Mouse (Mus musculus) megakaryocyte, adult 5-6 weeks (primary cell): ENCODE data around the gene Prkcg. TPM values are rescaled to one million over a fixed set of nuclear protein-coding genes. Genes with fewer than 3 reads are reported as not detected.
"Not testable (repeated sequence)": the region's sequence is repeated elsewhere in the genome, so short reads cannot be mapped to it uniquely, and the experiment has no call there.

Experiments
- ATAC-seq: 2 replicates; pipeline ENCODE4 v1.8.0; 2016; ENCODE audit warnings: mild to moderate bottlenecking, inconsistent platforms; ENCODE audit not compliant: poor library complexity, severe bottlenecking
- total RNA-seq, 2 experiments: library from RNA; stranded (forward) in 1 of 2; stranded (reverse) in 1 of 2; fragments of 153-499, 151-499 nt in 1 of 2; fragments of 221-1000, 200-1000 nt in 1 of 2; gene quantifications; 2 replicates each; pipeline versions ENCODE4 v1.2.3 to v1.2.4; 2015 to 2017

The Prkcg gene
- total RNA-seq, 2 experiments from 2014 or later = 0.92 to 1.6 TPM

DNA sequence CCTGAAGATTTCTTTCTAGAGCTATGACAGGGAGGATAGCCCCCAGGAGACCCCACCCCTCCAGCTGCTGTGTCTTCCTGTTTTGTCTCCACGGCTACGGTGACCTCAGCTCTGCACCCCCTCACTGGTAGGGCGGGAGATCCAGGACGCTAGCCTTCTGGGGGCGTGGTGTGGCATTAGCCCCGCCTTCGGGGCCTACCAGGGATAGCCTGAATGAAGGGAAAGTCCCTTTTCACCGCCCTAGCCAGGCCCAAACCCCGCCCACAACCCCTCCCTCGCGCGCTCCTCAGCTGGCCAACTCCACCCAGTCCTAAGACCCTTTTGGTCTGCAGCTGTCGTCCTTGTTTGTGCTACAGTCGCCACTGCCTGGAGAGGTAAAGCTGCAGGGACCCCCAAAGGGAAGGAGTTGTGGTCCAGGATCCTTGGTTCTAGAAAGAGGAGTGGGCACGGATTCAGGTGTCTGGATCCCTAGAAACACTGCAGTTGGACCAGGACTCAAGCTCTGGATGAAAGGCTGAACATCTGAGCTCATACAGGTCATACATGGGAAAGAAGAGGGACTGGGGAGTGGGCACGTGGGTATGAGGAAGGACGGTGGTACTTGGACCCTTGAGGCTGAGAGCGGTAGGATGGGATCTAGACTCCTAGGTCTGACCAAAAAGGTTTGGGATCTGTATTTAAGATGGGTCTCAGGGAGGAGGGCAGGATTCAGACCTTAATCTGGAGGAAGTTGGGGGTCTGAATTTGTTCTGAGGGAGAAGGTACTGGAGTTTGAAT, 1.5 kb downstream of the Prkcg start:
- ATAC-seq = peak; percentile 76

DNA sequence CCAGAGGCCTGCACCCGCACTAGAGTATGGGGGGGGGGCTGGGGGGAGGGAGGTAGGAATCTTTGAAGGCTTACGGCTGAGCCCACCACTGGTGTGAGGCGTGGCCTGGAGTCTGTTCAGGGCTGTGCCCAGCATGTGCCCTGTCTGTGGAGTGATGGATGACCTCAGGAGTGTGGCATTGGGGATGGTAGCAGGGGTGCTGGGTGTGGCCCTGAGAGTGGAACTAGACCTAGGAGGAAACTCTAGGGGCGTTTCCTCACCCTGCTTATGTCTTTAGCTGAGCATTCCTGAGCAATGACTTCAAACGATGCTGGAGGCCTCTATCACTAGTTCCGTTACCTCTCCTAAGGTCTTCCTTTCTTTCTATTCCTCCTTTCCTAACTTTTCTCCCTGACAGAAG, 2.2 kb downstream of the Prkcg start:
- peak; percentile 34 for ATAC-seq

DNA sequence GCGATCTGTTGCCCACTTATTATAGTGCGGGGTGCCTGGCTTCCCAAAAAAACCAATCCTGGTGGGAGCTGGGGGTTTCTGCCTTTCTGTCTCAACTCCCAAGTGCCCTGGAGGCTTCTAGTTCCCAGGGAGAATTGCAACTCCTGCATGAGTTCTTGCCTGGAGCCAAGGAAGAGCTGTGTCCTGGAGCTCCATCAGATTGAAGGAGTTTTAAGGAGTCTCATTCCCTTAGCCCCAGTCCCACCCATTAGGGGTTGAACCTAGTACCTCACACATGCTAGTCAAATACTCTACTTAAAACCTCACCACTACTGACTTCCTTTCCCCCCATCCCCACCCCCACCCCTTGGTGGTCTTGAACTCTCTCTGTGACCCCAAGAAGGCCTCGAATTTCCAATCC, 2.8 kb downstream of the Prkcg start:
- ATAC-seq = no peak

GRCm38 (mm10) chr7:3292271-3292670, 3.3 kb downstream of the Prkcg start:
- ATAC-seq = not testable (repeated sequence)

DNA sequence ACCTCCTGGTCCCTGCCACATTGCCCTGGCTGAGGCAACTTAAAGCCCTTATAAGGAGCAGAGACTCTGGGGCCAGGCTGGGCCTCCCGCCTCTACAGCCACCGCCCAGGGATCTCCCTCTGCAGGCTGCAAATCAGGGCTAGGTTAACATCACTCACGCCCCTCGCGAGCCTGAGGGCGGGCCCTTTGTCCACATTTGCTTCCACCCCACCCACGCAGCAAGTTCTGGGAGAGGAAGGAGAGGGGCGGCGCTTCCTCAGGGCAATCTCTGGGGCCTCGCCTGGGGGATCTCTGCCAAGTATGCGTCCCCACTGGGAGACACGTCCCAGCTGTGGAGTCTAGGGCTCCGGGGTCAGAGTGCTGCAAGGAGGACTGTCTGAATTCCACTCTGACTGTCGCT, 3.8 kb downstream of the Prkcg start:
- peak; percentile 58 for ATAC-seq

GRCm38 (mm10) chr7:3294794-3295193, 5.8 kb downstream of the Prkcg start:
- no peak for ATAC-seq

- peak; percentile 77 for ATAC-seq
Measured at GRCm38 (mm10) chr7:3295321-3296110, 6.5 kb downstream of the Prkcg start.

DNA sequence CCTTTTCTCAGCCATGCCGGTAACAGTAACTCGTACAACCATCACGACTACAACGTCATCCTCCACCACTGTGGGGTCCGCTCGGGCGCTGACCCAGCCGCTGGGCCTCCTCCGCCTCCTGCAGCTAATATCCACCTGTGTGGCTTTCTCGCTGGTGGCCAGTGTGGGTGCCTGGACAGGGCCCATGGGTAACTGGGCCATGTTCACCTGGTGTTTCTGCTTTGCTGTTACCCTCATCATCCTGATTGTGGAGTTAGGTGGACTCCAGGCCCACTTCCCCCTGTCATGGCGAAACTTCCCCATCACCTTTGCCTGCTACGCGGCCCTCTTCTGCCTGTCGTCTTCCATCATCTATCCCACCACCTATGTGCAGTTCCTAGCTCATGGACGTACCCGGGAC, 7.7 kb downstream of the Prkcg start:
- no peak for ATAC-seq

DNA sequence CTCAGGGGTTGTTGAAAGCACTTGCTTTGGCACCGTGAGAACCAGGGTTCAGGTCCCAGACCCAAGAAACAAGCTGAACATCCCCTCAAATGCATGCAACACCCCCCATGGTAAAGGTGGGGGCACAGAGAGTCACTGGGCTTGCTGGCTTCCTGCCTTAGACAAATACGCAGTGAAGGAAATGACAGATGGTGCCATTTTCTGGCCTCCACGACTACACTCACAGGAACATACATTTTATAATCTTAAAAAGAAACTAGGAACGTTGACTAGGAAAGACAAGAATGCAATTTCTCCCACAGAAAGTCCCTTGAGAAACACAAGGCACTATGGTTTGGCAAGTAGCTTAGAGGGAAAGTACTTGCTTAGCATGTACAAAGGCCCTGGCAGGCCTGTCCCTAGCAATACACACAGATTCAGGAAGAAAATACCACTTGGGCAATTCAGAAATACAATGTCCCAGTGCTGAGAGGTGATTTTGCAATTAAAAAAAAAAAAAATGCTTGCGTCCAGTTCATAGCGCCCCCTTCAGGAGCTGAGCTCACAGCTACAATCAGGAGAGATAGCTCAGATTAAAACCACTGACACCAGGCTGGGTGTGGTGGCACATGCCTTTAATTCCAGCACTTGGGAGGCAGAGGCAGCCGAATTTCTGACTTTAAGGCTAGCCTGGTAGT, 11.1 kb downstream of the Prkcg start:
- ATAC-seq = peak; percentile 16

GRCm38 (mm10) chr7:3300891-3301627, 12.1 kb downstream of the Prkcg start:
- no peak for ATAC-seq

DNA sequence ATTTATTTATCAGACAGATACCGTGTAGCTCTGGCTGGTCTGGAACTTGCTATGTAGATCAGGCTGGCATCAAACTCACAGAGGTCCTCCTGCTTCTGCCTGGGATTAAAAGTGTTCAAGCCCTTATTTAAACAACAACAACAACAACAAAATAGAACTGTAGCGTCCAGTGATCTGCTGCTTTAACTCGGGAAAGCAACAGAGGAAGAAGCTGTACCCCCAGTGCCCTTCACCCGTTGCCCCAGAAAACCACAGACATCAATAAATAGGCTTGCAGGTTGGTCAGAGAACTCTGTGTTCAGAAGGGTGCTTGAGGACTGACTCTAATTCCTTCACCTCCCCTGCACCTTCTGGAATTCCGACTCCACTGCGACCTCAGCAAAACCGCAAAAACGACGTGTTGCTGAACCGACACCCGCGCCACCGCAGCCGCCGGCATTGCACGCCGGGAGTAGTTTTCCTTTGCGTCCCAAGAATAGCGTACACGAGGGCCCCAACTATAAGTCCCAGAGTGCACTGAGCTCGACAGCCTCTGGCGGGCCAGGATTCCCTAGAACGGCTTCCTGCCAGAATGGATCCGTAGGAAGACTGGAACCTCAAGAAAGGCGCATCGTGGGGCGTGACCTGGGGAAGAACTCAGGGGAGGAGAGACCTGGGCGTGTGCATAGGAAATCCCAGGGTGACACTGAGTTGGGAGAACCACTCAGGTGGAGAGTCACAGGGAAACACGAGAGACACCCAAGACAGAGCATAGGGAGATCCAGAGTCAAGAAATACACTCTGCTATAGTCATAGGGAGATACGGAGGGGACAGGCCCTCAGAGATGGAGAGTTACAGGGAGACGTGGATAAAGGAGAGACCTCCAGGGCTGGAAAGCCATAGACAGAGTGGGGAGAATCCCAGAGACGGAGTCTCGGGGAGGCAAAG, 12.9 kb downstream of the Prkcg start:
- no peak for ATAC-seq

DNA sequence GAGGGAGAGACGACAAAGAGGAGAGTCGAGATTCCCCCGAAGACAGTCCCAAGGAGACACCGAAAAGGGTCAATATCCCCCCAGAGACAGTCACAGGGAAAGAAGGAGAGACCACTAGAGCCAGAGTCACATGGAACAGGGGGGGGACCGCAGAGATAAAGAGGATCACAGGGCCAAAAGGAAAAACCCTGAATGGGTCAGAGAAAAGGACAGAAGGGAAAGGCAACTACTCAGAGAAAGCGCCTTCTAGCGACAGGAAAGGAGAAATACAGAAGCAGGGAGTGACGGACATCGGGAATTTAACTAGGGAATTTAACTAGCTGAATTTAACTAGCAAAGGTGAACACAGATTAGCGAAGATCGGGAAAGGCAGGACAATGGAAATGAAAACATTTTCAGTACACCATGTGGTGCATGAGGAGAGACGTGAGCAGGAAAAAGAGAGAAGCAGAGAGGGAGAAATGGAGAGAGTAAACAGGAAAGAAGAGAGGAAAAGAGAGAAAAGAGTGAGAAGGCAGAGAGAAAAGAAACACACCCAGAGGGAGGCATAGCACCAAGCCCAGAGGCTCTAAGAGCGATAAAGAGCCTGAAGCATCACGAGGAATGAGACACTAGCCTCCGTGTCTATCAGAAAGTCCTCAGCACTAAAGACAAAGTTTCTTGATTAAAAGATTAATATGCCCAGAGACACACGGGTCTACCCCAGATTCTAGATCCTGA, 13.7 kb downstream of the Prkcg start:
- peak; percentile 36; the same call in 1 of the 2 replicates for ATAC-seq

GRCm38 (mm10) chr7:3303276-3303781, 14.3 kb downstream of the Prkcg start:
- peak; percentile 36 for ATAC-seq

GRCm38 (mm10) chr7:3303789-3304188, 14.8 kb downstream of the Prkcg start:
- no peak for ATAC-seq

GRCm38 (mm10) chr7:3304298-3304697, 15.3 kb downstream of the Prkcg start:
- 0 out of 2 replicates have a peak, but pooled peaks have one; percentile 17 for ATAC-seq

- ATAC-seq = no peak
Measured at GRCm38 (mm10) chr7:3306400-3306799, 17.4 kb downstream of the Prkcg start.

DNA sequence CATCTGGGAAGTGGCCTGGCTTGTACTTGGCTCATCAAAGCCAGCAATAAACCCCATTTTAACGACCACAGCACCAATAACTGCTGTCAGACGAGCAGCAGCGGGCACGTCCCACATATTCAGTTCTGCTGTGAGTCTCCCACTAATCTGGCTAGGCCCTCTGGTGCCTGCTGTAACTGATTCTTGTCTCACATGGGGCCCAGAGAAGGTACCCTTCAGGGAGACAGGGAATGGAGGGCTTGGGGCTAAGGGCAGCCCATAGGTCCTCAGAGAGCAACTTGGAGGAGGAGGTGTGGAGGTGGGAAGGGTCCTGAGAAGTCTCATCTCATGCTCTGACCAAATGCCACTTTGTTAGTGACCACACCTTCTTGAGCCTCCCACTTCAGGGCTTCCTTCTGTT, 19.7 kb downstream of the Prkcg start:
- ATAC-seq = no peak

GRCm38 (mm10) chr7:3310233-3310632, 21.3 kb downstream of the Prkcg start:
- ATAC-seq = no peak

DNA sequence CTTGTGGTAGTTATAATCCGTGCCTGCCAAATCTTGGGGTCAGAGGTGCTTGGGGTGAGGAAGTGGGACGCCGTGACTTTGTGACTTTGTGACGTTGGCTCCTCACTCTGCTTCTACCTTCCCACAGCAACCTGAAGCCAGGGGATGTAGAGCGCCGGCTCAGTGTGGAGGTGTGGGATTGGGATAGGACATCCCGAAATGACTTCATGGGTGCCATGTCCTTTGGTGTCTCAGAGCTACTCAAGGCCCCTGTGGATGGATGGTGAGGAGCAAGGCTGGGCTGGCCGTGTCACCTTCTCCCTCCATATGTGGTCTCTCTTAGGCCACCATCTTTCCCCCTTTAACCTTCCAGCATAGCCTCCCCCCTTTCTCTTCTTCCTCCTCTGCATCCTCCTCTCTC, 24.6 kb downstream of the Prkcg start:
- ATAC-seq = no peak
